Mouse (Mus musculus) MEL (cell line): Measurements from ENCODE around the gene Haus3. TPM values are rescaled to one million over a fixed set of nuclear protein-coding genes. Genes with fewer than 3 reads are reported as not detected.

Experiments used
- DNase-seq: peaks from one replicate; pipeline ENCODE4 v3.0.0; 2011; ENCODE audit warnings: low read depth, low spot score
- H3K27ac ChIP-seq: 2 replicates; pipeline ENCODE4 v1.5.1; 2012; ENCODE audit warnings: low read depth, mild to moderate bottlenecking, control low read depth, low read length, moderate library complexity; ENCODE audit not compliant: control insufficient read depth
- H3K27me3 ChIP-seq, 2 experiments: fragments of 150-350 bp in 1 of 2; sonication (generic) in 1 of 2; 2 replicates each; pipeline ENCODE4 v1.6.1; 2012; ENCODE audit warnings: low read length in 2 of 2, mild to moderate bottlenecking in 2 of 2, improper control_type of control experiment in 1 of 2, moderate library complexity in 1 of 2; ENCODE audit not compliant: insufficient read depth in 2 of 2, control insufficient read depth in 1 of 2
- H3K36me3 ChIP-seq, 2 experiments: 2 replicates each; pipeline ENCODE4 v1.6.1; 2012 to 2014; ENCODE audit warnings: low read length in 2 of 2, improper control_type of control experiment in 1 of 2, inconsistent platforms in 1 of 2, mild to moderate bottlenecking in 1 of 2; ENCODE audit not compliant: insufficient read depth in 2 of 2, control insufficient read depth in 1 of 2
- H3K4me1 ChIP-seq, 2 experiments: fragments of 150-350 bp in 1 of 2; sonication (generic) in 1 of 2; 2 replicates each; pipeline ENCODE4 v1.6.1; 2012; ENCODE audit warnings: low read length in 2 of 2, improper control_type of control experiment in 1 of 2, mild to moderate bottlenecking in 1 of 2; ENCODE audit not compliant: insufficient read depth in 2 of 2, control insufficient read depth in 1 of 2
- H3K4me3 ChIP-seq, 2 experiments: fragments of 150-350 bp in 1 of 2; sonication (generic) in 1 of 2; 2 replicates each; pipeline ENCODE4 v1.5.1; 2012; ENCODE audit warnings: low read depth in 2 of 2, low read length in 2 of 2, mild to moderate bottlenecking in 2 of 2, moderate library complexity in 2 of 2, control low read depth in 1 of 2, improper control_type of control experiment in 1 of 2; ENCODE audit not compliant: control insufficient read depth in 1 of 2, insufficient read depth in 1 of 2
- H3K79me2 ChIP-seq: 2 replicates; pipeline ENCODE4 v1.6.1; 2012; ENCODE audit warnings: mild to moderate bottlenecking, low read length, moderate library complexity; ENCODE audit not compliant: control insufficient read depth, poor library complexity, insufficient read depth
- H3K9ac ChIP-seq: 2 replicates; pipeline ENCODE4 v1.6.1; 2012; ENCODE audit warnings: low read depth, mild to moderate bottlenecking, control low read depth, low read length, moderate library complexity; ENCODE audit not compliant: control insufficient read depth, poor library complexity, severe bottlenecking
- H3K9me3 ChIP-seq: fragments of 150-350 bp; sonication (generic); replicated peaks from 2 replicates; pipeline ENCODE4 v1.6.1; 2012; ENCODE audit warnings: mild to moderate bottlenecking, low read length, improper control_type of control experiment, moderate library complexity; ENCODE audit not compliant: insufficient read depth
- BHLHE40 ChIP-seq: IDR thresholded peaks from 2 replicates; pipeline ENCODE4 v1.6.1; 2012; ENCODE audit warnings: low read depth, mild to moderate bottlenecking, inconsistent platforms, low read length, improper control_type of control experiment, borderline replicate concordance
- CHD1 ChIP-seq: IDR thresholded peaks from 2 replicates; pipeline ENCODE4 v1.6.1; 2012; ENCODE audit warnings: low read depth, mild to moderate bottlenecking, inconsistent platforms, low read length, improper control_type of control experiment
- CHD2 ChIP-seq: IDR thresholded peaks from 2 replicates; pipeline ENCODE4 v1.6.1; 2011; ENCODE audit warnings: low read length, improper control_type of control experiment
- CTCF ChIP-seq, 3 experiments: IDR thresholded peaks in 2 of 3; conservative IDR thresholded peaks in 1 of 3; 2 replicates each; pipeline ENCODE4 v1.5.1; 2011 to 2012; ENCODE audit warnings: low read length in 3 of 3, low read depth in 2 of 3, mild to moderate bottlenecking in 2 of 3, improper control_type of control experiment in 1 of 3, inconsistent platforms in 1 of 3, mixed read lengths in 1 of 3, moderate library complexity in 1 of 3; ENCODE audit not compliant: control insufficient read depth in 1 of 3, insufficient read depth in 1 of 3, poor library complexity in 1 of 3, severe bottlenecking in 1 of 3
- GATA1 ChIP-seq: IDR thresholded peaks from 2 replicates; pipeline ENCODE4 v1.6.1; 2011; ENCODE audit warnings: low read depth, low read length, improper control_type of control experiment
- HCFC1 ChIP-seq: IDR thresholded peaks from 2 replicates; pipeline ENCODE4 v1.6.1; 2012; ENCODE audit warnings: low read depth, mild to moderate bottlenecking, inconsistent platforms, low read length, improper control_type of control experiment, moderate library complexity
- KAT2A ChIP-seq: conservative IDR thresholded peaks from 2 replicates; pipeline ENCODE4 v1.6.1; 2012; ENCODE audit warnings: low read depth, low read length, improper control_type of control experiment, inconsistent platforms
- MAFK ChIP-seq: IDR thresholded peaks from 2 replicates; pipeline ENCODE4 v1.6.1; 2011; ENCODE audit warnings: low read depth, mild to moderate bottlenecking, low read length, improper control_type of control experiment, borderline replicate concordance
- MAZ ChIP-seq: IDR thresholded peaks from 2 replicates; pipeline ENCODE4 v1.6.1; 2012; ENCODE audit warnings: low read depth, mild to moderate bottlenecking, inconsistent platforms, low read length, improper control_type of control experiment
- MEF2A ChIP-seq: IDR thresholded peaks from 2 replicates; pipeline ENCODE4 v1.6.1; 2014; ENCODE audit warnings: low read depth, mild to moderate bottlenecking, inconsistent platforms, low read length, improper control_type of control experiment; ENCODE audit not compliant: poor library complexity, insufficient replicate concordance, severe bottlenecking; ENCODE audit errors: extremely low read depth
- MXI1 ChIP-seq: IDR thresholded peaks from 2 replicates; pipeline ENCODE4 v1.6.1; 2011; ENCODE audit warnings: mild to moderate bottlenecking, low read depth, low read length, improper control_type of control experiment
- MYB ChIP-seq: IDR thresholded peaks from 2 replicates; pipeline ENCODE4 v1.6.1; 2011; ENCODE audit warnings: mild to moderate bottlenecking, low read depth, low read length, improper control_type of control experiment
- NELFE ChIP-seq: IDR thresholded peaks from 2 replicates; pipeline ENCODE4 v1.6.1; 2011; ENCODE audit warnings: low read depth, low read length, improper control_type of control experiment
- NRF1 ChIP-seq: IDR thresholded peaks from 2 replicates; pipeline ENCODE4 v1.6.1; 2014; ENCODE audit warnings: low read depth, mild to moderate bottlenecking, inconsistent platforms, low read length, improper control_type of control experiment, moderate library complexity; ENCODE audit not compliant: poor library complexity, insufficient read depth, severe bottlenecking
- POLR2AphosphoS5 ChIP-seq: IDR thresholded peaks from 2 replicates; pipeline ENCODE4 v1.6.1; 2012; ENCODE audit warnings: low read depth, borderline replicate concordance, mild to moderate bottlenecking, inconsistent platforms, low read length, moderate library complexity, mixed read lengths
- RCOR1 ChIP-seq: IDR thresholded peaks from 2 replicates; pipeline ENCODE4 v1.6.1; 2012; ENCODE audit warnings: low read depth, mild to moderate bottlenecking, inconsistent platforms, low read length, improper control_type of control experiment
- TBP ChIP-seq: IDR thresholded peaks from 2 replicates; pipeline ENCODE4 v1.8.0; 2011; ENCODE audit warnings: low read depth, low read length, improper control_type of control experiment
- UBTF ChIP-seq: IDR thresholded peaks from 2 replicates; pipeline ENCODE4 v1.6.1; 2012; ENCODE audit warnings: low read depth, mild to moderate bottlenecking, inconsistent platforms, low read length, improper control_type of control experiment, moderate library complexity, borderline replicate concordance; ENCODE audit not compliant: insufficient read depth
- USF1 ChIP-seq: IDR thresholded peaks from 2 replicates; pipeline ENCODE4 v1.6.1; 2014; ENCODE audit warnings: low read depth, mild to moderate bottlenecking, inconsistent platforms, low read length, improper control_type of control experiment, moderate library complexity
- polyA plus RNA-seq, 2 experiments: library from polyadenylated mRNA; stranded (reverse) in 1 of 2; unstranded in 1 of 2; fragments of >175 nt in 1 of 2; fragments of >200 nt in 1 of 2; gene quantifications; 2 replicates each; pipeline versions ENCODE4 v1.2.1 to v1.2.4; 2012; ENCODE audit warnings: low replicate concordance in 2 of 2, low read depth in 1 of 2; ENCODE audit not compliant: insufficient read length in 2 of 2, insufficient read depth in 1 of 2, missing spikeins in 1 of 2
- total RNA-seq: library from RNA; depleted of rRNA; stranded (reverse); fragments of 300-350 nt; gene quantifications from 2 replicates; pipeline ENCODE4 v1.2.3, GENCODE M21; 2012

Haus3 gene
- total and polyA plus RNA-seq, 3 experiments = 52.6 to 184 (median 54.0) TPM

DNA sequence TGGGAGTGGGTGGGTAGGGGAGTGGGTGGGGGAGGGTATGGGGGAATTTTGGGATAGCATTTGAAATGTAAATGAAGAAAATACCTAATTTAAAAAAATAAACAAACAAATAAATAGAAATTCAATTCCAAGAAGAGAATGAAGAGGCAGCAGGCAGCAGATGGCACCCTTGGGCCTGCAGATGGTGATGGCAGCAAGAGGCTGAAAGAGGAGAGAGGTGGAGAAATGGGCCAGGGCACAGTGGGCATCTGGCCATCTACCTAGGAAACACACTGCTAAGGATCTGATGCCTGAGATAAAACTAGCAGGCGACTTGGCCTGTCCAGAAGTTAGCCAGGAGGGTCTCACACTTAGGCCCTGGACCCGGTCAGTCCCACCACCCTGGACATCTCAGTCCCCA lies 35.6 kb upstream of the Haus3 start:
- no peaks in the 10 kb centered on the region for H3K36me3 ChIP-seq
- peaks cover 3 to 4% of the 10 kb centered on the region in 2 experiments; a peak in 3 of 4 replicates for H3K27me3 ChIP-seq
- H3K4me3 ChIP-seq = no peak overlapping the region
- no peak overlapping the region for H3K27ac ChIP-seq
- no peaks in the 10 kb centered on the region for H3K79me2 ChIP-seq
- H3K9ac ChIP-seq = no peak overlapping the region
- TF ChIP-seq CHD2 (no peak), POLR2AphosphoS5 (no peak)
- TF ChIP-seq, all 39 proteins: peak for 0
- no peaks in the 10 kb centered on the region for H3K4me1 ChIP-seq
- H3K9me3 ChIP-seq = no peaks in the 10 kb centered on the region
- DNase-seq = no peak

DNA sequence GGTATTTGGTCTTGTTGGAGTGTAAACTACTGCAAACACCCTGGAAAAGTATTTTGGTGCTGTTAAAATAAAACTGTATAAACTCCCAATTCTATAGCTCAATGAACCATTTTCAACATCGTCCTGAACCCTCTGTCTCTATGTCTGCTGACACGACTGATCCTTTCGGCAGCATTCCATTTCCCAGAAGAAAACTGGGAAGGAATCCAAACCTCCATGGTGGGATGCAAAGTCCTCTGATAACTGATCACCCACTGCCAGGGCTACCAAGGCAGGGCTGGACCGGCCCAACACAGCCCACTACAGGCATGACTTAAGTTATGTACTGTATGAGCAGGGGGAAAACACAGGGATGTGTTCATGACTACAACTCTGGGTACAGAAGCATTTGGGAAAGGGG lies 32.7 kb upstream of the Haus3 start:
- Histone ChIP-seq H3K36me3 (no peaks in the 10 kb centered on the region), H3K9ac (no peak overlapping the region), H3K4me3 (no peak overlapping the region), H3K27me3 (peaks cover 7 to 8% of the 10 kb centered on the region in 2 experiments), H3K79me2 (no peaks in the 10 kb centered on the region), H3K27ac (no peak overlapping the region), H3K9me3 (no peaks in the 10 kb centered on the region), H3K4me1 (no peaks in the 10 kb centered on the region)
- TF ChIP-seq CTCF (IDR thresholded peaks at IDR 0.05 in 2 of 3, conservative IDR thresholded peaks at IDR 0.05 in 1 of 3; ENCODE audit: control insufficient read depth in 1 of 3, insufficient read depth in 1 of 3, low read depth in 2 of 3, low read length in 3 of 3, poor library complexity in 1 of 3, severe bottlenecking in 1 of 3) (no peak), MAFK (no peak), BHLHE40 (no peak), UBTF (no peak), NELFE (no peak), MXI1 (no peak), CHD1 (no peak), NRF1 (no peak), CHD2 (no peak), KAT2A (no peak), TBP (no peak)
- DNase-seq = no peak

DNA sequence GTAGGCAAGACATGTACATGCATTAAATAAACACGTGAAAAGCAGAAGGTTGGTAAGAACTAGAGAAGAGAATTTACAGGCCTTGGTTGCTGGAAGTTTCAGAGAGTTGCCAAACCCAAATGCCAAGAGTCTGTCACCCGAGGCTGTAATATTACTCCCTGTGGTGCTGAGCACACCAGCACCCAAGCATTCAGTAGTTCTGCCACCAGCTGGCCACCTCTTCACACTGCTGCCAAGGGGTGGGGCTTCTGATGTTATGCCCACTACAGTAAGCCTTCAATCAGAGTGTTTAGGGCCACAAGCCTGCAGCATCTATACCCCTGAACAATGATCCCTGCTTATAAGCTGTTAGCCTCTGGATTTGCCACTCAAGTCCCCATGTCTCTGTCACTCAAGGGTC lies 32.1 kb upstream of the Haus3 start:
- no peaks in the 10 kb centered on the region for H3K4me1 ChIP-seq
- no peaks in the 10 kb centered on the region for H3K36me3 ChIP-seq
- H3K79me2 ChIP-seq = no peaks in the 10 kb centered on the region
- no peak for DNase-seq
- H3K27me3 ChIP-seq = peaks cover 7 to 8% of the 10 kb centered on the region in 2 experiments
- no peak overlapping the region for H3K9ac ChIP-seq
- H3K9me3 ChIP-seq = no peaks in the 10 kb centered on the region
- H3K4me3 ChIP-seq = no peak overlapping the region
- TF ChIP-seq MAFK = no peak
- no peak for TF ChIP-seq NRF1
- TF ChIP-seq CHD2 = no peak
- TF ChIP-seq UBTF = no peak
- TF ChIP-seq GATA1 = no peak
- no peak for TF ChIP-seq MAZ
- TF ChIP-seq USF1 = no peak
- TF ChIP-seq KAT2A = no peak
- TF ChIP-seq CHD1 = no peak
- TF ChIP-seq MEF2A = no peak
- TF ChIP-seq MYB = no peak
- TF ChIP-seq HCFC1 = no peak
- TF ChIP-seq RCOR1 = no peak
- TF ChIP-seq TBP = no peak
- H3K27ac ChIP-seq = no peak overlapping the region
